Mouse (Mus musculus): Measurements from ENCODE around the gene Stk17b. TPM values are rescaled to one million over a fixed set of nuclear protein-coding genes. Genes with fewer than 3 reads are reported as not detected.

Stk17b gene
- polyA plus RNA-seq, 1 experiment = 25.2 TPM

GRCm38 (mm10) chr1:53818072-53818862 is 33.2 kb upstream of the Stk17b start:
- Histone ChIP-seq H3K27me3 (ENCODE audit: control insufficient read depth, insufficient read depth, low read length) (no peaks in the 10 kb centered on the region), H3K4me3 (replicated peaks; ENCODE audit: insufficient read depth, low read depth, low read length) (no peak overlapping the region), H3K4me1 (ENCODE audit: control insufficient read depth, insufficient read depth, low read length) (no peaks in the 10 kb centered on the region; the same call in 1 of the 2 replicates), H3K27ac (ENCODE audit: insufficient read depth, low read length) (no peak overlapping the region)
- 37% methylated on average over 3 of the region's 3 CpGs for WGBS
- no peak for TF ChIP-seq CTCF (IDR thresholded peaks at IDR 0.05; ENCODE audit: borderline replicate concordance, insufficient read depth, low read depth, low read length)
- TF ChIP-seq POLR2A (IDR thresholded peaks at IDR 0.05; ENCODE audit: borderline replicate concordance, insufficient read depth, low read length) = no peak
- no peak for DNase-seq

DNA sequence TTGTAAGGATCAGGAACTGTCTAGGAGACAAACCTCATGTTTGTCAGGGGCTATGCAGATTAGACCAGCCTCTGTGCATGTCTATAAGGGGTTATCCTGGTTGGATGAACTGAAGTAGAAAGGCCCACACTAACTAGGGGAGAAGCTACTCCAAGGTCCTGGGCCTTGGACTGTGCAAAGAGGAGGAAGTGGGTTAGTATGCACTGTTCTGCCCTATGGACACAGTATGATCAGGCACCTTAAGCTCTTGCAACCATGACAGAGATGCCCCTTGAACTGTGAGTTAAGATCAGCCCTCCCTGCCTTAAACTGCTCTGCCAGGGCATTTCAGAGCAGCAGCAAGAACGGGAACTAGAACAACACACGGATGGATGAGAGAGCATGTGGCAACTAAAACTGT is 31.3 kb upstream of the Stk17b start:
- 80% methylated on average over 2 of the region's 2 CpGs for WGBS
- H3K27me3 ChIP-seq (ENCODE audit: control insufficient read depth, insufficient read depth, low read length) = no peaks in the 10 kb centered on the region
- no peaks in the 10 kb centered on the region; the same call in 1 of the 2 replicates for H3K4me1 ChIP-seq (ENCODE audit: control insufficient read depth, insufficient read depth, low read length)
- no peak overlapping the region for H3K4me3 ChIP-seq (replicated peaks; ENCODE audit: insufficient read depth, low read depth, low read length)
- TF ChIP-seq CTCF (IDR thresholded peaks at IDR 0.05; ENCODE audit: borderline replicate concordance, insufficient read depth, low read depth, low read length) = no peak
- H3K27ac ChIP-seq (ENCODE audit: insufficient read depth, low read length) = no peak overlapping the region
- DNase-seq = no peak

GRCm38 (mm10) chr1:53814077-53814705 is 29.2 kb upstream of the Stk17b start:
- WGBS = 20% methylated on average over 2 of the region's 2 CpGs
- H3K27ac ChIP-seq (ENCODE audit: insufficient read depth, low read length) = no peak overlapping the region
- DNase-seq = no peak
- no peak overlapping the region for H3K4me3 ChIP-seq (replicated peaks; ENCODE audit: insufficient read depth, low read depth, low read length)
- no peaks in the 10 kb centered on the region; the same call in 1 of the 2 replicates for H3K4me1 ChIP-seq (ENCODE audit: control insufficient read depth, insufficient read depth, low read length)
- no peaks in the 10 kb centered on the region for H3K27me3 ChIP-seq (ENCODE audit: control insufficient read depth, insufficient read depth, low read length)
- TF ChIP-seq POLR2A (IDR thresholded peaks at IDR 0.05; ENCODE audit: borderline replicate concordance, insufficient read depth, low read length) (no peak), CTCF (IDR thresholded peaks at IDR 0.05; ENCODE audit: borderline replicate concordance, insufficient read depth, low read depth, low read length) (no peak)

- Histone ChIP-seq H3K4me1 (ENCODE audit: control insufficient read depth, insufficient read depth, low read length) (no peaks in the 10 kb centered on the region; the same call in 1 of the 2 replicates), H3K4me3 (replicated peaks; ENCODE audit: insufficient read depth, low read depth, low read length) (no peak overlapping the region), H3K27ac (ENCODE audit: insufficient read depth, low read length) (no peak overlapping the region), H3K27me3 (ENCODE audit: control insufficient read depth, insufficient read depth, low read length) (no peaks in the 10 kb centered on the region)
- WGBS = 91% methylated on average over 4 of the region's 4 CpGs
- DNase-seq = no peak
- TF ChIP-seq CTCF (IDR thresholded peaks at IDR 0.05; ENCODE audit: borderline replicate concordance, insufficient read depth, low read depth, low read length) (no peak), POLR2A (IDR thresholded peaks at IDR 0.05; ENCODE audit: borderline replicate concordance, insufficient read depth, low read length) (no peak)
Observed at GRCm38 (mm10) chr1:53811919-53812318, 26.9 kb upstream of the Stk17b start.

GRCm38 (mm10) chr1:53808229-53808628 is 23.2 kb upstream of the Stk17b start:
- Histone ChIP-seq H3K27ac (ENCODE audit: insufficient read depth, low read length) (no peak overlapping the region), H3K4me3 (replicated peaks; ENCODE audit: insufficient read depth, low read depth, low read length) (no peak overlapping the region), H3K27me3 (ENCODE audit: control insufficient read depth, insufficient read depth, low read length) (no peaks in the 10 kb centered on the region), H3K4me1 (ENCODE audit: control insufficient read depth, insufficient read depth, low read length) (no peaks in the 10 kb centered on the region)
- 83% methylated on average over 2 of the region's 2 CpGs for whole genome bisulfite sequencing
- DNase-seq = no peak
- TF ChIP-seq CTCF (IDR thresholded peaks at IDR 0.05; ENCODE audit: borderline replicate concordance, insufficient read depth, low read depth, low read length) (no peak), POLR2A (IDR thresholded peaks at IDR 0.05; ENCODE audit: borderline replicate concordance, insufficient read depth, low read length) (no peak)

DNA sequence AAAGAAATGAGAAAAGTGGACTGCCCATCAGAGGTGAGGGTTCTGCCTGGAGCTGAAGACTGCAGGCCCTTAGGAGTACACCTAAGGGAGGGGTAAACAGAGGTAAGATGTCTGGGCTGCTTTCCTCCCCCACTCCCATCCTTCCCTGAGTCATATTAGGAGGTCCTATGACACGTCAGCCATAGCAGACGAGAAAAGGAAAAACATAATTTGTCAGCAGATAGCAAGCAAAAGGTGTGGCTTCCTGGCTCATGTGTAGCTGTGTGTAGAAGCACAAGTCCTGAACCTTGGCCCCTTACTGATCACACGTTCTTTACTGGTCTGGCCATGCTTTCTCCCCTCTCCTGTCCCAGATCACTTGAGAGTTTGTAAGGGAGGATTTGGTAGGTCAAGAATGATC is 12.8 kb upstream of the Stk17b start:
- DNase-seq = no peak
- Histone ChIP-seq H3K4me3 (replicated peaks; ENCODE audit: insufficient read depth, low read depth, low read length) (no peak overlapping the region), H3K4me1 (ENCODE audit: control insufficient read depth, insufficient read depth, low read length) (no peaks in the 10 kb centered on the region), H3K27me3 (ENCODE audit: control insufficient read depth, insufficient read depth, low read length) (no peaks in the 10 kb centered on the region), H3K27ac (ENCODE audit: insufficient read depth, low read length) (no peak overlapping the region)
- TF ChIP-seq POLR2A (IDR thresholded peaks at IDR 0.05; ENCODE audit: borderline replicate concordance, insufficient read depth, low read length) = no peak
- no peak for TF ChIP-seq CTCF (IDR thresholded peaks at IDR 0.05; ENCODE audit: borderline replicate concordance, insufficient read depth, low read depth, low read length)
- WGBS = 80% methylated on average over 3 of the region's 3 CpGs

GRCm38 (mm10) chr1:53797074-53797473 is 12.1 kb upstream of the Stk17b start:
- Histone ChIP-seq H3K27me3 (ENCODE audit: control insufficient read depth, insufficient read depth, low read length) (no peaks in the 10 kb centered on the region), H3K4me3 (replicated peaks; ENCODE audit: insufficient read depth, low read depth, low read length) (no peak overlapping the region), H3K4me1 (ENCODE audit: control insufficient read depth, insufficient read depth, low read length) (no peaks in the 10 kb centered on the region), H3K27ac (ENCODE audit: insufficient read depth, low read length) (no peak overlapping the region)
- no peak for DNase-seq
- TF ChIP-seq POLR2A (IDR thresholded peaks at IDR 0.05; ENCODE audit: borderline replicate concordance, insufficient read depth, low read length) = no peak
- no peak for TF ChIP-seq CTCF (IDR thresholded peaks at IDR 0.05; ENCODE audit: borderline replicate concordance, insufficient read depth, low read depth, low read length)
- 94% methylated on average over 5 of the region's 5 CpGs for WGBS

GRCm38 (mm10) chr1:53796271-53796670 is 11.2 kb upstream of the Stk17b start:
- no peaks in the 10 kb centered on the region for H3K4me1 ChIP-seq (ENCODE audit: control insufficient read depth, insufficient read depth, low read length)
- 91% methylated on average over 6 of the region's 6 CpGs for WGBS
- no peak overlapping the region for H3K27ac ChIP-seq (ENCODE audit: insufficient read depth, low read length)
- no peak overlapping the region for H3K4me3 ChIP-seq (replicated peaks; ENCODE audit: insufficient read depth, low read depth, low read length)
- TF ChIP-seq CTCF (IDR thresholded peaks at IDR 0.05; ENCODE audit: borderline replicate concordance, insufficient read depth, low read depth, low read length) (no peak), POLR2A (IDR thresholded peaks at IDR 0.05; ENCODE audit: borderline replicate concordance, insufficient read depth, low read length) (no peak)
- H3K27me3 ChIP-seq (ENCODE audit: control insufficient read depth, insufficient read depth, low read length) = no peaks in the 10 kb centered on the region
- DNase-seq = no peak

Measured in cerebellum, adult 2 months (tissue).